Mouse (Mus musculus): ENCODE results near the gene D230025D16Rik.
A peak's percentile ranks its signal among the peaks of the same experiment; 100 is the strongest.
"Not testable (repeated sequence)": the region's sequence is repeated elsewhere in the genome, so short reads cannot be mapped to it uniquely, and the experiment has no call there.

D230025D16Rik gene

DNA sequence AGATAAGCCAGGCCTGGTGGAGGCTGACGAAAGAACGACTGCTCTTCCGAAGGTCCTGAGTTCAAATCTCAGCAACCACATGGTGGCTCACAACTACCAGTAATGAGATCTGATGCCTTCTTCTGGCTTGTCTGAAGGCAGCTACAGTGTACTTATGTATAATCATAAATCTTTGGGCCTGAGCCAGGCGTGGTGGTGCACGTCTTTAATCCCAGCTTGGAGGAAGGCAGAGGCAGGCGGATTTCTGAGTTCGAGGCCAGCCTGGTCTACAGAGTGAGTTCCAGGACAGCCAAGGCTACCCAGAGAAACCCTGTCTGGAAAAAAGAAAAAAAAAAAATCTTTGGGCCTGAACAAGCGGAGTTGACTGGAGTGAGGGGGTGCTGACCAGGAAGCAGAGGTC lies 66.4 kb downstream of the D230025D16Rik start:
- DNase-seq (ENCODE audit: low read depth, low spot score): not testable (repeated sequence)

DNA sequence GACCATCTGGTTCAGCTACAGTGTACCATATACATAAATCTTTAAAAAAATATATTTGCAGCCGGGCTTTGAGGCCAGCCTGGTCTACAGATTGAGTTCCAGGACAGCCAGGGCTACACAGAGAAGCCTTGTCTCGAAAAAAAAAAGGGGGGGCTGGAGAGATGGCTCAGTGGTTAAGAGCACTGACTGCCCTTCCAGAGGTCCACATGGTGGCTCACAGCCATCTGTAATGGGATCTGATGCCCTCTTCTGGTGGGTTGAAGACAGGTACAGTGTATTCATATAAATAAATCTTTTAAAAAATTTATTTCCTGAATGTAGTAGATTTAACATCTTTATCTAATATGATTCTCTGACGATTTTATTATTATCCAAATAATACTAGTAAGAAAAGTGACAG lies 66.9 kb downstream of the D230025D16Rik start:
- peak; percentile 48 for DNase-seq (ENCODE audit: low read depth, low spot score)

DNA sequence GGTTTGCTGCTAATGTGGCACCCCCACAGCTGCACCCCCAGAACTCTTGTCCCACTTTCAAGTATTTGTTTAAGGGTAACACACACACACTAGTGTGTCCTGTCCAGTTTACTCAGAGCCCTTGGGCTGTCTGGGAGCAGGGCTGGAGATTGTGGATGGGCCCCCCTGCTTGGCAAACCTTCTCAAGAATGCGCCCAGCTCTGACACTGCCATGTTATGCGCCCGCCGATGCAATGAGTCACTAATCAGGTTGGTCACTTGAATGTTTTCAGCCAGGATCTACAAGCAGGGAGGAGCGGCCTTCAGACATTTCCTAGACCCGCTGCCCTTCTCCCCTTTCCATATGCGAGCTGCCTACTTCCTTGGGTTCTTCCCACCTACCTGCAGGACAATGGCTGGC lies 67.5 kb downstream of the D230025D16Rik start:
- DNase-seq (ENCODE audit: low read depth, low spot score): no peak

DNA sequence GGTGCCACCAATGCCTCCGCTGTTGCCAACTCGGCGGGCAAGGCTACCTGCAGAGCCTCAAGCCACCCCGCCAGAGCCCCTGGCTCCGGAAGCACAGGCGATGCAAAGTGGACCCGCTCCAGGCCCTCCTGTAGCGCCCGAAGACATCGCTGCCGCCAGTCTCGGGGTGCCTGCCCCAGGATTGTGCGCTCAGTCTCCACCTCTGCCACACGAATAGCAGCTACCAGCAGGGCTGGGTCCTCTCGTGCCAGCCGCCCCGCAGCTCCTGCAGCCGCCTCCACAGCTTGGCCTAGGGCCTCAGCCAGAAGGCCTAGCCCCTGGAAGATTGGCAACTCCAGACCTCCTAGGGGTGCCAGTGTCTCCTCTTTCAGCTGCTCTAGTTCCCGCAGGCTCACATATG lies 68.5 kb downstream of the D230025D16Rik start:
- no peak for DNase-seq (ENCODE audit: low read depth, low spot score)

DNA sequence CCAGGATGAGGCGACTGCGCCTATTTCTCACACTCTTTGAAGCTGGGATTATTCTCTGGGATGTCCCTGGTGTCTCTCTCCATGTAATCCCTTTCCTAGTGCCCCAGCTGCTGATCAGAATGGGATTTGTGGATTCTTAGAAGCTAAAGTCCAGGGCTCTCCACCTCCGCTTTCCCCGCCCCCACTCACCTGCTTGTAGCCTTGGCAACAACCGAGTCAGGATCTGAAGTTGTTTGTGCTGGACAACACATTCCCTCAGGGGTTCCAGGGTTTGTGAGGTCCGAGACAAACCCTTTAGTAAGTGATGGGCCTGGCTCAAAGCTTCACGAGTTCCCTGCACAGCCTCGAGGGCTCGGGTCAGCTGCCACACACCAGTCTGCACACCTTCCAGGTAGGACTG lies 69.8 kb downstream of the D230025D16Rik start:
- no peak for DNase-seq (ENCODE audit: low read depth, low spot score)

DNA sequence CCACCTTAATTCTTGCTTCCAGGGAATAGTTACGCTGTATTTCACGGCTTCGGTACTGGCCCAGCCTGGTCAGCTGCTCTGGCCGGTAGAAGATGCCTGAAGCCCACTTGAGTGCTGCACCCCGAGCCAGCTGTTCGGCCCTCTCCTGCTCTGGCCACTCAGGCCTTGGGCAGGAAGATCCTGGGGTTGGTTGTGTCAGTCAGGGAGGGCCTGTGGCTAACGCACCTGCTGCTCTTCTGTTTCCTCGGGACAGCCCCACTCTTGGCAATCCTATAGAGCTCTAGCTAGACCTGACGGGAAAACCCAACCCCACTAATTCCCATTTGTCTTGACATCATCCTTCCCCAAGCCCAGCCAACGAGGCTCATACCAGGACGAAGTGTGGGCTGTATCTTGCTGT lies 70.3 kb downstream of the D230025D16Rik start:
- DNase-seq (ENCODE audit: low read depth, low spot score): no peak

DNA sequence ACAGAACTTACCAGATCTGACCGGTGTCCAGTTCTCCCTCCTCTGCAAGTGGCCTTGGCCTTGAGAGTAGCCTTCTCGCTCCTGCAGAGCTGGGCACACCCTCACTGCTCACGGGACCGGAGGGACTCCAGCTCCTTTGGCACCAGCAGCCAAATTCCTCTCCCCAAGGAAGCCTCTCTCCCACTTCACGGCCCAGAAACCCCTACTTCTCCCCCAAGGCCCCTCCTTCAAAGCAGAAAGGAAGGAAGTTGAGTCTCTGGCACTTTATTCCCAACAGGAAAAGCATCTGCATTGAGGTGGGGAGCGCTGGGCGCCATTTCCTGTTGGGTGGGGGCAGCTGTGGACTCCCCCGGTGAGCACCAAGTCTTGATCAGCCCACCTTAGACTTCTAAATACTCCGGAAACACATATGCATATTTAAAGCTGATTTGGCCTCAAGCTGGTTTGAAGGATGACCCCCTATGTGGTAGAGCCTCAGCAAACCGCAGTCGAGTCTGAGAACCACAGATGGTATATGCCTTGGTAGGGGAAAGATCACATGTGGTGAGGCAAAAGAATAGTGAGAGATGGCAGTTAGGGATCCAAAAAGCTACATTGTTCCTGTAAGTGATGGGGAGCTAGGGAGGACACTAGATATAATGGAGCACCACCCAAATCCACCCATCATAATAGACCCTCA lies 71.1 kb downstream of the D230025D16Rik start, which contains the start of gene Exoc3l:
Exoc3l (minus strand) TSS at position 207 of the 679 bp plus-strand sequence.
- no peak for DNase-seq (ENCODE audit: low read depth, low spot score)

DNA sequence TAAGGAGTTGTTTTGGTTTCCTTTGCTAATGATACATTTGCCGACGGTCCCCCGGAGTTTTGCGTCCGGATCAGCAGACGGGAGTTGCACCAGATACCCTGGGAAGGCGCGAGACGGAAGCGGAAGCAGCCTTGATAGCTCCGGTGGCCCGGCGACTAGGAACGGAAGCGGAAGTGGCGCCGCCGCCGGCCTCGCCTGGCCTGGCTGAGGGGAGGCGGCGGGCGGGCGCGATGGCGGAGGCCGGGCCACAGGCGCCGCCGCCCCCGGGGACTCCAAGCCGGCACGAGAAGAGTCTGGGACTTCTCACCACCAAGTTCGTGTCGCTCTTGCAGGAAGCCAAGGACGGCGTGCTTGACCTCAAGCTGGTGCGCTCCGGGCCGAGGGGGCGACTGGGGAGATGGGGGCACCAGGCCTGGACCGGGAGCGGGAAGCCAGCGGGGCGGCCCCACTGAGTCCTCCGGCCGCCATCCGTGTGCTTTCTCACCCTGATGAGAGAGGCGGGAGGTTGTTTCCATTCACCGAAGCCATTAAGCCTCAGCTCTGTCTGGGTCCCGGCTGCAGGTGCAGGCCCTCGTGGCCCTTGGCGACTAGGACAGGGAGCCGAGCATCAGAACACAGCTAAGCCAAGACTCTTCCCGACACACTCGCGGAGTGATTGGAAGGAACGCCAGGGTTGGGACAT lies 72.7 kb downstream of the D230025D16Rik start, which contains the start of gene E2f4:
E2f4 (plus strand) TSS at position 153 of the 682 bp plus-strand sequence.
- DNase-seq (ENCODE audit: low read depth, low spot score): peak; percentile 94

DNA sequence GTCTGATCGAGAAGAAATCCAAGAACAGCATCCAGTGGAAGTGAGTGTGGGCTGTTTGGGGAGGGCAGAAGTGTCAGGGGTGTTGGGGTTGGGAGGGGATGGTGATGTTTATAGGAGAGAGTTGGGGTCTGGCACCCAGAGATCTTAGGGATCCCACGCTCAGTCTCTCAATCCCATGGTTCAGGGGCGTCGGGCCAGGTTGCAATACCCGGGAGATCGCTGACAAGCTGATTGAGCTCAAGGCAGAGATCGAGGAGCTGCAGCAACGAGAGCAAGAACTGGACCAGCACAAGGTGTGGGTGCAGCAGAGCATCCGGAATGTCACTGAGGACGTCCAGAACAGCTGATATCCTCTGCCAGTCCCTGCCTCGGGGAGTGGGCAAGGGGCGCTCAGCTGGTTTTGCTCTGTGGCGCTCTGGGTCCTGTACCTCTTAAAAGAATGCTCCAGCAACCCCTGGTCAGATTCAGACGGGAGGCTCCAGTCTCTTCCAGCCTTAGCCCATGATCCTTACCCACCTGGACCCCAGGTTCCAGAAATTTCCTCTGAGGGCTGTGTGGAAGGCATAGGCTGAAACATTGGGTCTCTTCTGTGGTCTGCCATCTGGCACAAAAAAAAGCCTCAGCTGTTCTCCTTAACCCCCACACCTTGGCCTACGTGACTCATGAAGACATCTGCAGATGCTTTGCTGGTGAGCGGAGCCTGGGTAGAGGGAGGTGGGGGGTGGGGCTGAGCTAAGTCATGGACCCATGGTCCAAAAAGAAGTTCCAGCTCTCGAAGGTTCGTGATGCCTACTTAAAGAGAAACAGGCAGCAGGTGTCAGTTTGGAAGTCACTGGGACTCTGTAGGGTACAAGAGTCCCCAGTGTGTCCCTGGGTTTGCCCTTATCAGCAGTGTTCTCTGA lies 73.7 kb downstream of the D230025D16Rik start:
- peak; percentile 47 for DNase-seq (ENCODE audit: low read depth, low spot score)

DNA sequence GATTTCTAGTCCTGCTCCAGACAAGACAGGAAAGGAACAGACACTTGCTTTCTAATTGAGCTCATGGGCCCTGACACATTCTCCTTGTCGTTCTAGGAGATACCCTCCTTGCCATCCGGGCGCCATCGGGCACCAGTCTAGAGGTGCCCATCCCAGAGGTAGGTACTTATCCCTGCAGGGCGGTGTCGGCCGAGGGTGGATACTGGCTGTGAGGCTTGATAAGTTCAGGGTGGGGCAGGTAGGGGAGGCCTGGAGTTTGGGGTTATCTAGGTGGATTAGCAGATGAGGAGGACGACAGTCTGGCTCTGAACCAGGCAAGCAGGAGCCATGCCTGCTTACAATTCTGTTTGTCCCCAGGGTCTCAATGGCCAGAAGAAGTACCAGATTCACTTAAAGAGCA lies 75.0 kb downstream of the D230025D16Rik start:
- no peak for DNase-seq (ENCODE audit: low read depth, low spot score)

All from A20 (cell line).